Mouse (Mus musculus) heart, embryonic 12.5 days (tissue): ENCODE results near the gene Son. TPM values are rescaled to one million over a fixed set of nuclear protein-coding genes. Genes with fewer than 3 reads are reported as not detected.

Experiments used
- ATAC-seq: fragments of 200-750 bp; cut with Nextera tagmentation; 2 replicates; pipeline ENCODE4 v1.8.0; 2017; ENCODE audit warnings: moderate TSS enrichment, moderate library complexity; ENCODE audit not compliant: insufficient number of reproducible peaks, low FRiP score
- H3K27ac ChIP-seq: fragments of 300-500 bp; sonication (generic); 2 replicates; pipeline ENCODE4 v1.5.1; 2016; ENCODE audit warnings: mild to moderate bottlenecking, moderate library complexity; ENCODE audit not compliant: poor library complexity, severe bottlenecking
- H3K27me3 ChIP-seq: fragments of 300-500 bp; sonication (generic); replicated peaks from 2 replicates; pipeline ENCODE4 v1.6.1; 2016; ENCODE audit warnings: mild to moderate bottlenecking, moderate library complexity
- H3K36me3 ChIP-seq: fragments of 300-500 bp; sonication (generic); 2 replicates; pipeline ENCODE4 v1.6.1; 2016; ENCODE audit warnings: mild to moderate bottlenecking, moderate library complexity
- H3K4me1 ChIP-seq: fragments of 300-500 bp; sonication (generic); replicated peaks from 2 replicates; pipeline ENCODE4 v1.6.1; 2016; ENCODE audit warnings: mild to moderate bottlenecking
- H3K4me2 ChIP-seq: fragments of 300-500 bp; sonication (generic); 2 replicates; pipeline ENCODE4 v1.6.1; 2016; ENCODE audit warnings: mild to moderate bottlenecking, moderate library complexity
- H3K4me3 ChIP-seq: fragments of 300-500 bp; sonication (generic); 2 replicates; pipeline ENCODE4 v1.5.1; 2016; ENCODE audit warnings: mild to moderate bottlenecking
- H3K9ac ChIP-seq: fragments of 300-500 bp; sonication (generic); 2 replicates; pipeline ENCODE4 v1.6.1; 2016; ENCODE audit warnings: mild to moderate bottlenecking, moderate library complexity
- H3K9me3 ChIP-seq: fragments of 300-500 bp; sonication (generic); replicated peaks from 2 replicates; pipeline ENCODE4 v1.6.1; 2016; ENCODE audit warnings: mild to moderate bottlenecking, moderate library complexity
- WGBS: fragments of 180-500 bp; shearing (Covaris S2); methylation state at CpG from one replicate; pipeline ENCODE4 v1.1.7; 2016; 5-methylcytosine and 5-hydroxymethylcytosine counted together
- polyA plus RNA-seq: library from polyadenylated mRNA; unstranded; fragments of >200 nt; fragmentation: Nextera tagmentation; extraction: Ambion mirVana; gene quantifications from 2 replicates; pipeline ENCODE4 v1.2.1, GENCODE M21; 2016

The Son gene
- polyA plus RNA-seq, 1 experiment from 2014 or later, result 97.8 TPM

DNA sequence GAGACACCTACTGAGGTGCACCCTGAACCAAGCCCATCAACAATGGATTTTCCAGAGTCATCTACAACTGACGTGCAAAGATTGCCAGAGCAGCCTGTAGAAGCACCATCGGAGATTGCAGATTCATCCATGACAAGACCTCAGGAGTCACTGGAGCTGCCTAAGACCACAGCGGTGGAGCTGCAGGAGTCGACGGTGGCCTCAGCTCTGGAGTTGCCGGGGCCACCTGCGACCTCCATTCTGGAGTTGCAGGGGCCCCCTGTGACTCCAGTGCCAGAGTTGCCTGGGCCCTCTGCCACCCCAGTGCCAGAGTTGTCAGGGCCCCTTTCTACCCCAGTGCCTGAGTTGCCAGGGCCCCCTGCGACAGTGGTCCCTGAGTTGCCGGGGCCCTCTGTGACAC lies 8.0 kb downstream of the Son start:
- 96% methylated on average over 9 of the region's 9 CpGs for WGBS
- Histone ChIP-seq H3K4me3 (no peak overlapping the region), H3K4me2 (no peak overlapping the region), H3K27ac (no peak overlapping the region), H3K27me3 (no peaks in the 10 kb centered on the region), H3K9ac (no peak overlapping the region), H3K4me1 (0 out of 2 replicates have a peak, but pooled peaks cover 5% of the 10 kb centered on the region), H3K36me3 (peaks cover 79% of the 10 kb centered on the region), H3K9me3 (no peaks in the 10 kb centered on the region; the same call in 1 of the 2 replicates)
- no peak for ATAC-seq

GRCm38 (mm10) chr16:91657285-91657684 lies 10.0 kb downstream of the Son start:
- H3K9ac ChIP-seq, result no peak overlapping the region
- H3K9me3 ChIP-seq, result no peaks in the 10 kb centered on the region; the same call in 1 of the 2 replicates
- H3K27ac ChIP-seq, result no peak overlapping the region
- no peak overlapping the region for H3K4me3 ChIP-seq
- peaks cover 81% of the 10 kb centered on the region for H3K36me3 ChIP-seq
- no peaks in the 10 kb centered on the region for H3K27me3 ChIP-seq
- H3K4me1 ChIP-seq, result 0 out of 2 replicates have a peak, but pooled peaks cover under 1% of the 10 kb centered on the region
- no peak; the same call in 1 of the 2 replicates for ATAC-seq
- no peak overlapping the region for H3K4me2 ChIP-seq
- 96% methylated on average over 17 of the region's 17 CpGs for WGBS

- WGBS, result 83% methylated on average over 5 of the region's 5 CpGs
- no peak overlapping the region for H3K27ac ChIP-seq
- no peaks in the 10 kb centered on the region; the same call in 1 of the 2 replicates for H3K9me3 ChIP-seq
- H3K36me3 ChIP-seq, result peaks cover 86% of the 10 kb centered on the region
- no peak overlapping the region for H3K4me2 ChIP-seq
- ATAC-seq, result no peak
- H3K9ac ChIP-seq, result no peak overlapping the region
- H3K4me3 ChIP-seq, result no peak overlapping the region
- H3K4me1 ChIP-seq, result no peaks in the 10 kb centered on the region
- H3K27me3 ChIP-seq, result no peaks in the 10 kb centered on the region
Measured at GRCm38 (mm10) chr16:91658471-91658870, 11.2 kb downstream of the Son start.

- WGBS, result 93% methylated on average over 20 of the region's 20 CpGs
- H3K4me1 ChIP-seq, result no peaks in the 10 kb centered on the region
- no peak overlapping the region for H3K27ac ChIP-seq
- peaks cover 87% of the 10 kb centered on the region for H3K36me3 ChIP-seq
- ATAC-seq, result no peak
- H3K27me3 ChIP-seq, result no peaks in the 10 kb centered on the region
- no peaks in the 10 kb centered on the region; the same call in 1 of the 2 replicates for H3K9me3 ChIP-seq
- H3K9ac ChIP-seq, result no peak overlapping the region
- no peak overlapping the region for H3K4me3 ChIP-seq
- no peak overlapping the region for H3K4me2 ChIP-seq
Measured at GRCm38 (mm10) chr16:91659798-91660197, 12.5 kb downstream of the Son start.

DNA sequence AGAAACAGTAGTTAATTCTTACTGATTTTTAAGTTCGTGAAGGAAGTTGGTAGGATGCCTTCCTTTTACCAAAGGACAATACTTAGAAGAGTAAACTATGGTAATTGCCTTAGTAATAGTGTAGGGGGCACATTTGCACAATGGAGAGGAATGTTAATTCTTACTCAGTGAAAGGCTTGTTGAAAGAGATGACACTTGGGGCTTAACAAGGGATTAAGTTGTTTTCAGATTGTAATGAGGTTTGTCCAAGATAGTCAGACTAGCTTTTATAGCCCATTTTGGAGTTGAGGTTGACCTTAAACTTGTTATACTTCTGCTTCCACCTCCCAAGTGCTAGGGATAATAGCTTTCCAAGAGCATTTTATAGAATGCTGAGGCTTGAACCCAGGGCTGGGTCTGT lies 14.1 kb downstream of the Son start:
- no peak overlapping the region for H3K27ac ChIP-seq
- no peaks in the 10 kb centered on the region; the same call in 1 of the 2 replicates for H3K9me3 ChIP-seq
- H3K27me3 ChIP-seq, result no peaks in the 10 kb centered on the region
- peaks cover 87% of the 10 kb centered on the region for H3K36me3 ChIP-seq
- no peak overlapping the region for H3K9ac ChIP-seq
- no peaks in the 10 kb centered on the region for H3K4me1 ChIP-seq
- ATAC-seq, result no peak
- 93% methylated on average over 1 of the region's 1 CpGs for WGBS
- H3K4me2 ChIP-seq, result no peak overlapping the region
- no peak overlapping the region for H3K4me3 ChIP-seq

- no peaks in the 10 kb centered on the region; the same call in 1 of the 2 replicates for H3K9me3 ChIP-seq
- peaks cover 87% of the 10 kb centered on the region for H3K36me3 ChIP-seq
- no peak overlapping the region for H3K27ac ChIP-seq
- no peak for ATAC-seq
- H3K27me3 ChIP-seq, result no peaks in the 10 kb centered on the region
- H3K9ac ChIP-seq, result no peak overlapping the region
- no peaks in the 10 kb centered on the region for H3K4me1 ChIP-seq
- no peak overlapping the region for H3K4me3 ChIP-seq
- H3K4me2 ChIP-seq, result no peak overlapping the region
- WGBS, result 90% methylated on average over 16 of the region's 16 CpGs
Measured at GRCm38 (mm10) chr16:91662336-91662735, 15.0 kb downstream of the Son start.

DNA sequence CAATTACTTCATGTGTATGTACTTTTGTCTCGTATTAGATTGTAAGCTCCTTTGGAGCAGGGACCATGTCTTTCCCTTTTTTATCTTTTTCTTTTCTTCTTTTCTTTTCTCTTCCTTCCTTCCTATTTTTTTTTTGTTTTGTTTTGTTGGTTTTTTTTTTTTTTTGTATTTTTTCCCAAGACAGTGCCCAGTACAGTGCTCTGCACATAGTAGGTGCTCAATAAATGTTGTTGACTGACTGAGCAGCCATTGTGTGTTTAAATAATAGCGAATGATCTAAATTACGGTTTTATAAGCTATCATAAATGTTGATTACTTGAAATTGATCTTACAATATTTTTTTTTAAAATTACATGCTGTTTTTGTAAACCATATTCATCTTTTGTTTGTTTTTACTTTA lies 16.5 kb downstream of the Son start:
- H3K36me3 ChIP-seq, result peaks cover 81% of the 10 kb centered on the region
- H3K9ac ChIP-seq, result no peak overlapping the region
- no peaks in the 10 kb centered on the region for H3K4me1 ChIP-seq
- no peak overlapping the region for H3K27ac ChIP-seq
- H3K9me3 ChIP-seq, result no peaks in the 10 kb centered on the region; the same call in 1 of the 2 replicates
- no peak for ATAC-seq
- no peak overlapping the region for H3K4me3 ChIP-seq
- no peak overlapping the region for H3K4me2 ChIP-seq
- H3K27me3 ChIP-seq, result no peaks in the 10 kb centered on the region
- 95% methylated on average over 3 of the region's 3 CpGs for WGBS

DNA sequence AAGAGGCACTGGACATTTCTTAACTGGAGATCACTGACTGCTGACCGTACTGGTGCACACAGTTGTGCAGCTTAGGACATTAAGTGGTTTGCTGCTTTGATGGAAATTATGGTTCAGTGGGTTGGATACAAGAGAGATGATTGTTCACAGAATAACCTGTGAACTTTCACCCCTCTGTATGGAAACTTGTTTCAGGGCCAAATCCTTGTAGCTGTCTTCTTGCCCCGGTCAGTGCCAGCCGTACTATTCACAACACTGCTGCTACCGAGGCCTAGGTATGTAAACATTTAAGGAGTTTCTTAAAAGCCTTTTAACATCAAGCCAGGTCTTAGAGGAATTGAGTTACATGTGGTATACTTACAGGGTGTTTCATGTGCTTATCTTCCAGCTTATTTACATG lies 27.2 kb downstream of the Son start:
- Histone ChIP-seq H3K36me3 (peaks cover 77% of the 10 kb centered on the region), H3K4me1 (no peaks in the 10 kb centered on the region), H3K9ac (no peak overlapping the region), H3K4me3 (no peak overlapping the region), H3K9me3 (no peaks in the 10 kb centered on the region), H3K27me3 (no peaks in the 10 kb centered on the region), H3K4me2 (no peak overlapping the region), H3K27ac (no peak overlapping the region)
- no peak for ATAC-seq
- 87% methylated on average over 4 of the region's 4 CpGs for WGBS

DNA sequence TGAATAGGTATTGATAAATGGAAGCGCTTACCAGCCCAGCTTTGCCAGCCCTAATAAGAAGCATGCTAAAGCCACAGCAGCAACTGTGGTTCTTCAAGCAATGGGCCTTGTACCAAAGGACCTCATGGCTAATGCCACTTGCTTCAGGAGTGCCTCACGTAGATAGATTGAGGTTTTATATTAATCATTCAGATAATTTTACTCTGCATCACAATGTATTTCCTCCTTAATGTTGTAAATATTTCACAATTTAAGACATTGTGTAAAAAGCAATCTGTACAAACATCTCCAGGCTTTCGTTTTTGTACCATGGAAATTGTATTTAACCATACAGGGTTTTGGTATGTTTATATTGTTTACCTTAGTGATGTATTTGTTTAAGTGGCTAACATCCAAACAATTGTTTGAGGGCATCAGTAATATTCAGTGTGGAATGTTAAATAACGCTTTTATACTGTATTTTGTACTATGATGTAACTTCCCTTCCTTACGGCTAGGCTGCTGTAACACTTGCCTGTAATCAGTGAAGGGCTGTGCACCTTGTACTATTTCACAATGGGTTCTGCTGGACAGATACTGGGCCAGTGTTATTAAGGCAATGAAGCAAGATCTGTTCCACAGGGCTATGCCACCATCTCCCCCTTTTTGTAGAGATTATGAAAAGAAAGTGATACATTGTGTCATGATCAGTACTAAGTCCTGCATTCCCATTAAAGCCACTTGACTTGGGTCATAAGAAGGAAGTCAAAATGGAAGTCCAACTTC lies 31.0 kb downstream of the Son start:
- peaks cover 74% of the 10 kb centered on the region for H3K36me3 ChIP-seq
- H3K9me3 ChIP-seq, result no peaks in the 10 kb centered on the region
- WGBS, result 91% methylated on average over 5 of the region's 5 CpGs
- H3K4me1 ChIP-seq, result no peaks in the 10 kb centered on the region
- no peak overlapping the region for H3K9ac ChIP-seq
- H3K4me3 ChIP-seq, result no peak overlapping the region
- no peak overlapping the region for H3K4me2 ChIP-seq
- no peak overlapping the region for H3K27ac ChIP-seq
- no peak for ATAC-seq
- H3K27me3 ChIP-seq, result no peaks in the 10 kb centered on the region

GRCm38 (mm10) chr16:91680656-91681055 lies 33.4 kb downstream of the Son start:
- H3K4me2 ChIP-seq, result no peak overlapping the region
- 81% methylated on average over 5 of the region's 5 CpGs for WGBS
- no peak overlapping the region for H3K27ac ChIP-seq
- no peak overlapping the region for H3K9ac ChIP-seq
- ATAC-seq, result no peak
- H3K9me3 ChIP-seq, result no peaks in the 10 kb centered on the region
- H3K4me1 ChIP-seq, result no peaks in the 10 kb centered on the region
- H3K4me3 ChIP-seq, result no peak overlapping the region
- no peaks in the 10 kb centered on the region for H3K27me3 ChIP-seq
- H3K36me3 ChIP-seq, result peaks cover 80% of the 10 kb centered on the region

GRCm38 (mm10) chr16:91685526-91685925 lies 38.2 kb downstream of the Son start:
- H3K27me3 ChIP-seq, result no peaks in the 10 kb centered on the region
- H3K4me2 ChIP-seq, result no peak overlapping the region
- no peak for ATAC-seq
- peaks cover 48% of the 10 kb centered on the region for H3K36me3 ChIP-seq
- H3K4me1 ChIP-seq, result peaks cover 18% of the 10 kb centered on the region
- H3K9me3 ChIP-seq, result no peaks in the 10 kb centered on the region
- no peak overlapping the region for H3K4me3 ChIP-seq
- H3K9ac ChIP-seq, result no peak overlapping the region
- no peak overlapping the region for H3K27ac ChIP-seq
- WGBS, result 74% methylated on average over 5 of the region's 5 CpGs

DNA sequence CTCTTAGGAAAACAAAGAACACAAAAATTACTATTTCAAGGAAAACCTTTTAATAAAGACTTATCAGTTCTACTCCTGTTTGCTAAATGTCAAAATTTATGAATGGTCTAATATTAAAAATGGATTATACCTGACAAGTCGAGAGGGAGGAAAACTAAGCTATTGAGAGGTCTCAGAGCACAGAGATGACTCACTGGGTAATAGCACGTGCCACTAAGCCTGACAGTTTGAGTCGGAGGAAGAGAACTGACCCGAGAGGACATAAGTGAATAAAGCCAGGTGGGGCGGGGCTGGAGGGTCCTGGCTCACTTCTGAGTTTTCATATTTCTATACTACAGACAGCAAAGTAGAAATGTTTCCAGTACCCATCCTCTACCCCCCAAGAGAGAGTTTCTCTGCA lies 39.1 kb downstream of the Son start:
- no peak overlapping the region for H3K9ac ChIP-seq
- 80% methylated on average over 5 of the region's 5 CpGs for WGBS
- H3K4me2 ChIP-seq, result no peak overlapping the region
- no peaks in the 10 kb centered on the region for H3K9me3 ChIP-seq
- ATAC-seq, result no peak
- H3K27me3 ChIP-seq, result no peaks in the 10 kb centered on the region
- H3K36me3 ChIP-seq, result peaks cover 40% of the 10 kb centered on the region
- no peak overlapping the region for H3K4me3 ChIP-seq
- H3K27ac ChIP-seq, result no peak overlapping the region
- H3K4me1 ChIP-seq, result peaks cover 18% of the 10 kb centered on the region
